Mouse (Mus musculus) liver, adult 2 months (tissue): ENCODE data around the gene Snta1.

Experiments used
- CTCF ChIP-seq: fragments of 200-500 bp; IDR thresholded peaks from 2 replicates; pipeline ENCODE4 v1.5.1; 2011; ENCODE audit warnings: low read depth, low read length, control low read depth
- POLR2A ChIP-seq: fragments of 200-500 bp; IDR thresholded peaks from 2 replicates; pipeline ENCODE4 v1.6.1; 2011; ENCODE audit warnings: low read length, control low read depth; ENCODE audit not compliant: insufficient read depth; ENCODE audit errors: extremely low read depth

DNA sequence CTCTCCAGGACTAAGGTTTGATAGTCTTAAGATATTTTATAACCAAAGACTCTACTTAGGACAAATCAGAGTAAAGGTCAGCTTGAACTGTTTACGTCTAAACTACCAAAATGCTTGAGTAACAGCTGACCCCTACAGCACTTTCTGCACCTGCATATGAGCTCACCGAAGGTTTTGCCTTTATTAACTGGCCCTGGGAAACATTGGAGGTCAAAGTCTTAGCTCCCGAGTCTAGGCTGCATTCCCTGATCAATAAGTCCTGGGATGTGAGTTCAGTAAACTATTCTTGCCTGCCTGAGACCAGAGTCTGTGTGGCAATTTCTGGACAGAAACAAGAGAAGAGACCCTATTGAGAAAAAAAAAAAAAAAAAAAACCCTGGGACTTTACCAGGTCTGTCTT, 59.7 kb downstream of the Snta1 start:
- TF ChIP-seq CTCF (no peak), POLR2A (no peak)
